Mouse (Mus musculus) intestine, embryonic 15.5 days (tissue): ENCODE results near the gene Zfp174. TPM values are rescaled to one million over a fixed set of nuclear protein-coding genes. Genes with fewer than 3 reads are reported as not detected.
"Not testable (repeated sequence)": the region's sequence is repeated elsewhere in the genome, so short reads cannot be mapped to it uniquely, and the experiment has no call there.

ENCODE experiments used
- ATAC-seq: fragments of 200-750 bp; cut with Nextera tagmentation; 2 replicates; pipeline ENCODE4 v1.8.0; 2017; ENCODE audit warnings: moderate TSS enrichment, moderate library complexity
- H3K27ac ChIP-seq: fragments of 300-500 bp; sonication (generic); 2 replicates; pipeline ENCODE4 v1.5.1; 2015; ENCODE audit warnings: mild to moderate bottlenecking, inconsistent platforms
- H3K27me3 ChIP-seq: fragments of 300-500 bp; sonication (generic); replicated peaks from 2 replicates; pipeline ENCODE4 v1.6.1; 2015; ENCODE audit warnings: inconsistent platforms
- H3K36me3 ChIP-seq: fragments of 300-500 bp; sonication (generic); 2 replicates; pipeline ENCODE4 v1.6.1; 2015; ENCODE audit warnings: inconsistent platforms
- H3K4me1 ChIP-seq: fragments of 300-500 bp; sonication (generic); replicated peaks from 2 replicates; pipeline ENCODE4 v1.6.1; 2015; ENCODE audit warnings: inconsistent platforms
- H3K4me2 ChIP-seq: fragments of 300-500 bp; sonication (generic); replicated peaks from 2 replicates; pipeline ENCODE4 v1.6.1; 2015; ENCODE audit warnings: mild to moderate bottlenecking, inconsistent platforms
- H3K4me3 ChIP-seq: fragments of 300-500 bp; sonication (generic); replicated peaks from 2 replicates; pipeline ENCODE4 v1.5.1; 2015; ENCODE audit warnings: inconsistent platforms
- H3K9ac ChIP-seq: fragments of 300-500 bp; sonication (generic); 2 replicates; pipeline ENCODE4 v1.6.1; 2015; ENCODE audit warnings: inconsistent platforms
- H3K9me3 ChIP-seq: fragments of 300-500 bp; sonication (generic); 2 replicates; pipeline ENCODE4 v1.6.1; 2016; ENCODE audit warnings: inconsistent platforms
- WGBS: fragments of 180-500 bp; shearing (Covaris S2); methylation state at CpG from one replicate; pipeline ENCODE4 v1.1.7; 2015; 5-methylcytosine and 5-hydroxymethylcytosine counted together
- polyA plus RNA-seq: library from polyadenylated mRNA; unstranded; fragments of >200 nt; fragmentation: Nextera tagmentation; extraction: Ambion mirVana; gene quantifications from 2 replicates; pipeline ENCODE4 v1.2.1, GENCODE M21; 2015

Zfp174 gene
- polyA plus RNA-seq: 1.0 TPM in 2 replicates

GRCm38 (mm10) chr16:3846711-3847518 is at the start of gene Zfp174:
TSS of gene Zfp174 (plus strand) at chr16:3847268.
- H3K27me3 ChIP-seq: no peaks in the 10 kb centered on the region
- peak; percentile 100 for ATAC-seq
- 3% methylated on average over 38 of the region's 38 CpGs for WGBS
- H3K9me3 ChIP-seq: no peaks in the 10 kb centered on the region
- H3K4me3 ChIP-seq: peak within 1 kb of the TSS; percentile 67
- H3K36me3 ChIP-seq: no peaks in the 10 kb centered on the region
- H3K4me2 ChIP-seq: peak within 1 kb of the TSS; percentile 77
- H3K9ac ChIP-seq: peak within 1 kb of the TSS; percentile 68
- peaks cover 5% of the 10 kb centered on the region for H3K4me1 ChIP-seq
- H3K27ac ChIP-seq: no peak within 1 kb of the TSS

GRCm38 (mm10) chr16:3808176-3808575 is 38.9 kb upstream of the Zfp174 start:
- Histone ChIP-seq H3K9me3 (no peaks in the 10 kb centered on the region), H3K4me1 (no peaks in the 10 kb centered on the region), H3K27ac (no peak overlapping the region), H3K36me3 (no peaks in the 10 kb centered on the region), H3K4me2 (no peak overlapping the region), H3K4me3 (no peak overlapping the region), H3K9ac (no peak overlapping the region), H3K27me3 (no peaks in the 10 kb centered on the region)
- WGBS: 77% methylated on average over 3 of the region's 3 CpGs
- no peak for ATAC-seq

GRCm38 (mm10) chr16:3814667-3815066 is 32.4 kb upstream of the Zfp174 start:
- not testable (repeated sequence) for H3K9me3 ChIP-seq, H3K4me3 ChIP-seq, H3K4me2 ChIP-seq, H3K36me3 ChIP-seq, H3K27ac ChIP-seq, H3K4me1 ChIP-seq, H3K9ac ChIP-seq, H3K27me3 ChIP-seq, ATAC-seq
- 82% methylated on average over 6 of the region's 6 CpGs for WGBS

- H3K4me3 ChIP-seq: no peak overlapping the region
- H3K36me3 ChIP-seq: no peaks in the 10 kb centered on the region
- no peaks in the 10 kb centered on the region for H3K27me3 ChIP-seq
- no peaks in the 10 kb centered on the region for H3K4me1 ChIP-seq
- ATAC-seq: no peak
- no peak overlapping the region for H3K9ac ChIP-seq
- H3K9me3 ChIP-seq: no peaks in the 10 kb centered on the region
- no peak overlapping the region for H3K27ac ChIP-seq
- 93% methylated on average over 2 of the region's 2 CpGs for WGBS
- H3K4me2 ChIP-seq: no peak overlapping the region
These were observed 26.9 kb upstream of the Zfp174 start for GRCm38 (mm10) chr16:3820202-3820601.

- WGBS: 57% methylated on average over 3 of the region's 3 CpGs
- Histone ChIP-seq H3K9me3 (no peaks in the 10 kb centered on the region), H3K27me3 (no peaks in the 10 kb centered on the region), H3K4me3 (no peak overlapping the region), H3K36me3 (no peaks in the 10 kb centered on the region), H3K9ac (no peak overlapping the region), H3K4me1 (no peaks in the 10 kb centered on the region), H3K27ac (no peak overlapping the region), H3K4me2 (no peak overlapping the region)
- no peak for ATAC-seq
These were observed 19.0 kb upstream of the Zfp174 start for GRCm38 (mm10) chr16:3828021-3828420.

- no peak overlapping the region for H3K4me3 ChIP-seq
- no peaks in the 10 kb centered on the region for H3K4me1 ChIP-seq
- no peaks in the 10 kb centered on the region for H3K9me3 ChIP-seq
- H3K4me2 ChIP-seq: no peak overlapping the region
- WGBS: 89% methylated on average over 2 of the region's 2 CpGs
- no peak for ATAC-seq
- H3K27me3 ChIP-seq: no peaks in the 10 kb centered on the region
- no peak overlapping the region for H3K27ac ChIP-seq
- H3K9ac ChIP-seq: no peak overlapping the region
- H3K36me3 ChIP-seq: no peaks in the 10 kb centered on the region
These were observed 17.3 kb upstream of the Zfp174 start for GRCm38 (mm10) chr16:3829727-3830126.

- H3K9me3 ChIP-seq: no peaks in the 10 kb centered on the region
- H3K9ac ChIP-seq: no peak within 1 kb of the TSS
- H3K27ac ChIP-seq: no peak within 1 kb of the TSS
- H3K36me3 ChIP-seq: no peaks in the 10 kb centered on the region
- no peaks in the 10 kb centered on the region for H3K27me3 ChIP-seq
- H3K4me1 ChIP-seq: no peaks in the 10 kb centered on the region
- no peak for ATAC-seq
- no peak within 1 kb of the TSS for H3K4me3 ChIP-seq
- no peak within 1 kb of the TSS for H3K4me2 ChIP-seq
These were observed 16.4 kb upstream of the Zfp174 start, which contains the start of gene Olfr15 for GRCm38 (mm10) chr16:3830588-3831109. TSS of gene Olfr15 (plus strand) at chr16:3830878.

- 71% methylated on average over 2 of the region's 2 CpGs for WGBS
- H3K36me3 ChIP-seq: no peaks in the 10 kb centered on the region
- no peaks in the 10 kb centered on the region for H3K4me1 ChIP-seq
These were observed 11.6 kb upstream of the Zfp174 start for GRCm38 (mm10) chr16:3835461-3835860.

GRCm38 (mm10) chr16:3839157-3839885 is 7.7 kb upstream of the Zfp174 start:
- ATAC-seq: peak; percentile 49; the same call in 1 of the 2 replicates
- 53% methylated on average over 17 of the region's 17 CpGs for WGBS

More at GRCm38 (mm10) chr16:3835461-3835860, 11.6 kb upstream of the Zfp174 start:
- 0 out of 2 replicates have a peak, but pooled peaks cover 3% of the 10 kb centered on the region for H3K27me3 ChIP-seq
- no peak overlapping the region for H3K4me3 ChIP-seq
- H3K4me2 ChIP-seq: no peak overlapping the region
- H3K9me3 ChIP-seq: no peaks in the 10 kb centered on the region
- H3K27ac ChIP-seq: no peak overlapping the region
- H3K9ac ChIP-seq: no peak overlapping the region
- ATAC-seq: no peak

GRCm38 (mm10) chr16:3842989-3843388 is 4.1 kb upstream of the Zfp174 start:
- H3K4me2 ChIP-seq: no peak overlapping the region
- no peak overlapping the region for H3K4me3 ChIP-seq
- 33% methylated on average over 4 of the region's 4 CpGs for WGBS

More at GRCm38 (mm10) chr16:3839157-3839885, 7.7 kb upstream of the Zfp174 start:
- Histone ChIP-seq H3K9ac (no peak overlapping the region), H3K9me3 (no peaks in the 10 kb centered on the region), H3K4me3 (no peak overlapping the region), H3K4me2 (no peak overlapping the region), H3K27ac (no peak overlapping the region), H3K36me3 (no peaks in the 10 kb centered on the region), H3K27me3 (0 out of 2 replicates have a peak, but pooled peaks cover 3% of the 10 kb centered on the region), H3K4me1 (no peaks in the 10 kb centered on the region)

GRCm38 (mm10) chr16:3843796-3844195 is 3.3 kb upstream of the Zfp174 start:
- H3K4me2 ChIP-seq: no peak overlapping the region
- ATAC-seq: no peak
- peaks cover 5% of the 10 kb centered on the region for H3K4me1 ChIP-seq
- no peak overlapping the region for H3K4me3 ChIP-seq
- H3K27ac ChIP-seq: no peak overlapping the region
- H3K27me3 ChIP-seq: 0 out of 2 replicates have a peak, but pooled peaks cover 3% of the 10 kb centered on the region
- no peaks in the 10 kb centered on the region for H3K36me3 ChIP-seq
- no peaks in the 10 kb centered on the region for H3K9me3 ChIP-seq
- H3K9ac ChIP-seq: no peak overlapping the region
- WGBS: 53% methylated on average over 1 of the region's 1 CpGs

More at GRCm38 (mm10) chr16:3842989-3843388, 4.1 kb upstream of the Zfp174 start:
- Histone ChIP-seq H3K36me3 (no peaks in the 10 kb centered on the region), H3K27ac (no peak overlapping the region), H3K4me1 (peaks cover 4% of the 10 kb centered on the region), H3K9me3 (no peaks in the 10 kb centered on the region), H3K27me3 (0 out of 2 replicates have a peak, but pooled peaks cover 3% of the 10 kb centered on the region), H3K9ac (no peak overlapping the region)
- no peak for ATAC-seq

- no peak for ATAC-seq
- H3K9ac ChIP-seq: no peak overlapping the region
These were observed 803 bp downstream of the Zfp174 start for GRCm38 (mm10) chr16:3847871-3848270.

More at GRCm38 (mm10) chr16:3847871-3848270, 803 bp downstream of the Zfp174 start:
- peaks cover 5% of the 10 kb centered on the region for H3K4me1 ChIP-seq
- peak overlapping the region; percentile 77 for H3K4me2 ChIP-seq
- peak overlapping the region; percentile 67 for H3K4me3 ChIP-seq
- no peaks in the 10 kb centered on the region for H3K27me3 ChIP-seq
- H3K36me3 ChIP-seq: no peaks in the 10 kb centered on the region
- no peak overlapping the region for H3K27ac ChIP-seq
- WGBS: 66% methylated on average over 4 of the region's 4 CpGs
- H3K9me3 ChIP-seq: no peaks in the 10 kb centered on the region
